Mouse (Mus musculus) kidney, embryonic 14.5 days (tissue): ENCODE measurements around the gene Klre1. TPM values are rescaled to one million over a fixed set of nuclear protein-coding genes. Genes with fewer than 3 reads are reported as not detected.

Experiments
- ATAC-seq: fragments of 200-750 bp; cut with Nextera tagmentation; 2 replicates; pipeline ENCODE4 v1.8.0; 2017; ENCODE audit warnings: moderate number of reproducible peaks, mild to moderate bottlenecking, moderate TSS enrichment, moderate library complexity; ENCODE audit not compliant: low FRiP score, low TSS enrichment
- H3K27ac ChIP-seq: fragments of 300-500 bp; sonication (generic); 2 replicates; pipeline ENCODE4 v1.5.1; 2014; ENCODE audit warnings: low read depth, mild to moderate bottlenecking, low read length, moderate library complexity, mixed read lengths
- H3K27me3 ChIP-seq: fragments of 300-500 bp; sonication (generic); 2 replicates; pipeline ENCODE4 v1.6.1; 2014; ENCODE audit warnings: mild to moderate bottlenecking, low read length; ENCODE audit not compliant: control insufficient read depth, insufficient read depth
- H3K36me3 ChIP-seq: fragments of 300-500 bp; sonication (generic); 2 replicates; pipeline ENCODE4 v1.6.1; 2014; ENCODE audit warnings: low read length, mixed read lengths; ENCODE audit not compliant: control insufficient read depth, insufficient read depth
- H3K4me1 ChIP-seq: fragments of 300-500 bp; sonication (generic); 2 replicates; pipeline ENCODE4 v1.6.1; 2014; ENCODE audit warnings: low read length, mixed read lengths; ENCODE audit not compliant: control insufficient read depth, insufficient read depth
- H3K4me2 ChIP-seq: fragments of 300-500 bp; sonication (generic); replicated peaks from 2 replicates; pipeline ENCODE4 v1.6.1; 2014; ENCODE audit warnings: low read depth, mild to moderate bottlenecking, low read length
- H3K4me3 ChIP-seq: fragments of 300-500 bp; sonication (generic); 2 replicates; pipeline ENCODE4 v1.5.1; 2014; ENCODE audit warnings: mild to moderate bottlenecking, low read length
- H3K9ac ChIP-seq: fragments of 300-500 bp; sonication (generic); 2 replicates; pipeline ENCODE4 v1.6.1; 2014; ENCODE audit warnings: low read depth, mild to moderate bottlenecking, low read length, moderate library complexity
- H3K9me3 ChIP-seq: fragments of 300-500 bp; sonication (generic); 2 replicates; pipeline ENCODE4 v1.6.1; 2016; ENCODE audit warnings: low read length; ENCODE audit not compliant: control insufficient read depth
- WGBS: fragments of 180-500 bp; shearing (Covaris S2); extraction: QIAGEN DNeasy Blood & Tissue Kit; methylation state at CpG from one replicate; pipeline ENCODE4 v1.1.7; 2014; 5-methylcytosine and 5-hydroxymethylcytosine counted together
- polyA plus RNA-seq: library from polyadenylated mRNA; unstranded; fragments of >200 nt; fragmentation: Nextera tagmentation; extraction: Ambion mirVana; gene quantifications from 2 replicates; pipeline ENCODE4 v1.2.1, GENCODE M21; 2014

The Klre1 gene
- polyA plus RNA-seq, 1 experiment from 2014 or later: not detected

DNA sequence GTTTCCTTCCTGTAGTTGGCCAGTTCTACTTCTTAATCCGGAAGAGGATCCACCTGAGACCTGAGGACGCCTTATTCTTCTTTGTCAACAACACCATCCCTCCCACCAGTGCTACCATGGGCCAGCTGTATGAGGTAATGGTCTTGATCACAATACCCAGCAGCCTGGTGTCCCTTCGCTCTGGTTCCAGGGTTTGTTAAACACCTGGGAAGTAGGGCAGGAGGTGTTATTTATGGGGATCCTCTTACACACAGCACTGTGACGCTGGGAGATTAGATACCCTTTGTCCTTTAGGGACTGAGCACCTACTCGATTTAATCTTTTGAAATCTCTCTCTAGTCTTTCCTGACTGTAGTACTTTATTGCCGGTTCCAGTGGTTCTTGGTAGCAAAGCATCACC lies 39.1 kb upstream of the Klre1 start:
- peaks cover 9% of the 10 kb centered on the region; the same call in 1 of the 2 replicates for H3K4me1 ChIP-seq
- no peak for ATAC-seq
- 69% methylated on average over 6 of the region's 6 CpGs for WGBS
- no peaks in the 10 kb centered on the region for H3K27me3 ChIP-seq
- no peak overlapping the region for H3K4me2 ChIP-seq
- H3K36me3 ChIP-seq: peaks cover 38% of the 10 kb centered on the region
- no peak overlapping the region for H3K27ac ChIP-seq
- H3K9ac ChIP-seq: no peak overlapping the region
- no peaks in the 10 kb centered on the region for H3K9me3 ChIP-seq
- no peak overlapping the region for H3K4me3 ChIP-seq

DNA sequence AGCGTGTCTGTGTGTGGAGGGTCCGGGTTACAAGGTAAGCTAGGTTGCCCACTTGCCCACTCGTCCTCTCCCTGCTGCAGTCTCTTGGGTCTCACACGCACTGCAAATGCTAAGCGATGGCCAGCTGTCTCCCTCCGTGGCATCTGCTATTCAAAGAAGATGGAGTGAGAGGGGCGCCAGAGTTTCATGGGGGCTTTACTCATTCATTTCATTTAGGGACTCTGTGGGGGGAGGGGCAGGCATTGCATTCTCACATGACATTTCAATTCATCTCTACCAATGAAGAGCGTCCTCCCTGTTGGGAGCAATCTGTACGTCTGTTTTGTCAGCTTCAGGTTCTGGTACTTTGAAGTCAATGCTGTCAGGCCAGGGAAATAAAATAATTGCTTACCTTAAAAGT lies 35.8 kb upstream of the Klre1 start:
- WGBS: 87% methylated on average over 9 of the region's 9 CpGs
- H3K27me3 ChIP-seq: no peaks in the 10 kb centered on the region
- H3K9ac ChIP-seq: no peak overlapping the region
- no peak overlapping the region for H3K4me2 ChIP-seq
- no peak for ATAC-seq
- no peak overlapping the region for H3K4me3 ChIP-seq
- H3K36me3 ChIP-seq: peaks cover 38% of the 10 kb centered on the region
- H3K9me3 ChIP-seq: no peaks in the 10 kb centered on the region
- H3K4me1 ChIP-seq: no peaks in the 10 kb centered on the region
- no peak overlapping the region for H3K27ac ChIP-seq

DNA sequence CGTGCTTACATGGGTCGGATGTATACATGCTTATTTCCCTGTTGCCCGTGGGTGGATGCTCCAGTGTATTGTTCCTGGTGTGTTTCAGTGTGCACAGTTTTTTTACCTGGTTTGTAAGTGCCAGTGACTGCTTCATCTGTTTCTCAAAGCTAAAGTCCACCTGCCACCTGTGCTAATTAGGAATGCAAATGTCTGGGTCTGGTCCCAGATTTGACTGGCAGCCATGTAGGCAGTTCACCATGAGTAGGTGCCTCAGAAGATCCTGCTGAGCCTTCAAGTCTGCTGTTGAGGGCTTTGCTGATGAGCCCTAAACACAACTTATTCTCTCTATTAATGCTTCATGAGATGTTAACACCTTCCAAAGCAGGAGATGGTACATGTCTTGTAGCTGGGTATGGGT lies 35.2 kb upstream of the Klre1 start:
- Histone ChIP-seq H3K9ac (no peak overlapping the region), H3K27me3 (no peaks in the 10 kb centered on the region), H3K9me3 (no peaks in the 10 kb centered on the region), H3K36me3 (peaks cover 35% of the 10 kb centered on the region), H3K4me2 (no peak overlapping the region), H3K4me3 (no peak overlapping the region), H3K4me1 (no peaks in the 10 kb centered on the region), H3K27ac (no peak overlapping the region)
- WGBS: 86% methylated on average over 3 of the region's 3 CpGs
- no peak for ATAC-seq

DNA sequence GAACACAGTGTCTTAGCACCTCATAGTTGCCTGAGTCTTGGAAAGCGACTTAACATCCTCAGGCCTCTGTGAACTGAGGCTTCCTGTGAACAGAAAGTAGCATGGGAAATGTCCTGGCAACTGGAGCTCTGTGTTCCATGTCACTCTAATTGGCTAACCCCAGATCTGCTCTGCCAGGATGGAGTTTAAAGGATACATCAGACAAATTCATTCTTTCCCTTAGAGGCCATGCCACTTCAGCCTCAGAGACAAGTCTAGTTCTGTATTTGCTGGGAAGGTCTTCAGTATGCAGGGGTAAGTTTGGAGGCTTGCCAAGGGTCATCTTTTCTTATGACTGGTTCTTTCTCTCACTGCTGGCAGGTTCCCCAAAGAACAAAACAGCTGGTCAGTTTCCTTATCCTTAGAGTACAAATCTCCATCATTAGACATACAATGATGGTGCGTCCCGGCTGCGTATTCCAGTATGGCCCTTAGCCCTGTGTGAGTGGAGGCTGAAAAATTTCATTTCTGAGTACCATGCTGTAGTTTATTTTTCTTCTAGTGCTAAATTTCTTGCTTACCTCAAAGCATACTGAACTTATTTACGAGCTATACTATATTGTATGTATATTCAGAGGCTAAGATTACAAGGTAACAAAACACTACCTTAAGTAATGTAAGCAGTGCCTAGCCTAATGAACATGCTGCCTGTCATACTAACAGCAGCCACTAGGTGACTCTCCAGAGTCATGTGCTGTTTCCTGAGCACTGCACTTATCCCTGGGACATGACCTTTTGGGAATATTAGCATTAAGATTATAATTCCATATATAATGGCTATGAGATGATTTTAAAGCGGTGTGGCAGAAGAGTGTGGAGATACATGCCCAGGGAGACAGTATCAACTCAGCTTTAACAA lies 33.7 kb upstream of the Klre1 start:
- Histone ChIP-seq H3K4me1 (no peaks in the 10 kb centered on the region), H3K9ac (no peak overlapping the region), H3K4me2 (no peak overlapping the region), H3K9me3 (no peaks in the 10 kb centered on the region), H3K36me3 (peaks cover 23% of the 10 kb centered on the region), H3K4me3 (no peak overlapping the region), H3K27ac (no peak overlapping the region), H3K27me3 (no peaks in the 10 kb centered on the region)
- 70% methylated on average over 6 of the region's 6 CpGs for WGBS
- ATAC-seq: peak; percentile 79; the same call in 1 of the 2 replicates

DNA sequence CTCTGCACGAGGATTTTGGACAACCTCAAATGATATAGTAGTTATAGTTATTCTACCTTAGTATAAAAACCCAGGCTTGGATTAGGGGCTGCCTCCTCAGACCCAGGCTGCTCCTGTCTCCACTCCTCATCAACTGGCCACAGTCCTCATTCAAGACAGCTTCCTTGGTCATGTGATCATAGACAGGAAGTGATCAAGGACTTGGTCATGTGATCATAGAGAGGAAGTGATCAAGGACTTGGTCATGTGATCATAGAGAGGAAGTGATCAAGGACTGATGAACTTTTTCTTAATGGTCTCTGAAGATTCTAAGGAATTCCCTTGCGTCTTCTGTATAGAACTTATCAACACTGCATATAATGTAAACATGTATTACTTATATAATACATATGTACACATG lies 30.4 kb upstream of the Klre1 start:
- H3K27ac ChIP-seq: no peak overlapping the region
- H3K4me2 ChIP-seq: no peak overlapping the region
- 87% methylated on average over 2 of the region's 2 CpGs for WGBS
- H3K9me3 ChIP-seq: no peaks in the 10 kb centered on the region
- no peak overlapping the region for H3K9ac ChIP-seq
- no peak for ATAC-seq
- no peaks in the 10 kb centered on the region for H3K4me1 ChIP-seq
- H3K4me3 ChIP-seq: no peak overlapping the region
- no peaks in the 10 kb centered on the region; the same call in 1 of the 2 replicates for H3K36me3 ChIP-seq
- H3K27me3 ChIP-seq: no peaks in the 10 kb centered on the region

DNA sequence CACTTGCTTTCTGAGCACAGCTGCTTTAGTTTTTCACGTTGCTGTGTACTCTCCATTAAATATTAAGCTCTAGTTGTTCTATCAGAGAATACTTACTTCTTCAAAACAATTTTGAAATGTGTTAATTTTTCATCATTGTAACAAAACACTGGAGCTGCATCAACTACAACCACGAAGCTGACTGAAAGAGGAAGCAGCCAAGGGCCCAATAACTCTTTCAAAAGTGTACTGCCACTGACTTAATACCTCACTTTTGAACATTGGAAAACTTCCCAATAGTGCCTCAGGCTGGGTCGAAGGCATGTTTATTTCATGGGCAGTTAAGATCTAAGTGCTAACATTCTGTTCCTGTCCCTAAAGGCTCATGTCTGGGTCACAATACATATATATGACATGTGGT lies 29.7 kb upstream of the Klre1 start:
- Histone ChIP-seq H3K4me2 (no peak overlapping the region), H3K27ac (no peak overlapping the region), H3K36me3 (no peaks in the 10 kb centered on the region), H3K4me3 (no peak overlapping the region), H3K9ac (no peak overlapping the region), H3K9me3 (no peaks in the 10 kb centered on the region), H3K4me1 (no peaks in the 10 kb centered on the region), H3K27me3 (no peaks in the 10 kb centered on the region)
- WGBS: 67% methylated on average over 3 of the region's 3 CpGs
- ATAC-seq: no peak

DNA sequence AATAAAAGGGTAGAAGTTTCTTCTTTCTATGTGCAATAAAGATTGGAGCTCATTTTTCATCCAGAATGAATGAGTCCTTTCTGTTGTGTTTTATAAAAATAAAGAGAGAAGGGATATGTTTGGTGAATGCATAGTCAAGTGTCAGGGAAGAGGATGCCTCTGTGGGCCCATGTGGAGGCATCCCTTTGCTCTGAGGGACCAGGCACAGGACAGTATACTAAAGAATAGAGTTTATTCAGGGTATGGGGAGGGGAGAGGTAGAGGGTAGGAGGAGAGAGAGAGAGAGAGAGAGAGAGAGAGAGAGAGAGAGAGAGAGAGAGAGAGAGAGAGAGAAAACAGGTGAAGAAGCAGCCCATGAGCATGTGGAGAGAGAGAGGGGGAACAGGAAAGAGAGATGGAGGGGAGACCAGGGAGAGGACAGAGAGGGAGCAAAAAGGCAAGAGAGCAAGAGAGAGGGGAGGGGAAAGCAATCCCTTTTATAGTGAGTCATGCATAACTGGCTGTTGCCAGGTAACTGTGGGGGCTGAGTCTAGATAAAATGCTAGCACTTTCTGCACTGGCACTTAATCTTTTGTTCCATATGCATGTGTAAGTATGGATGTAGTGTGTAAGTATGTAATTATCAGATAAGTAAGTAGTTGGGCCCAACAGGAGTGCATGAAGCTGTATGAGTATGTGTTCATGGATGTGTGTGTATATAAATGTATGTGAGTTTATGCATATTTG lies 20.2 kb upstream of the Klre1 start:
- H3K36me3 ChIP-seq: no peaks in the 10 kb centered on the region
- no peak overlapping the region for H3K27ac ChIP-seq
- no peaks in the 10 kb centered on the region for H3K9me3 ChIP-seq
- peak; percentile 71; the same call in 1 of the 2 replicates for ATAC-seq
- H3K9ac ChIP-seq: no peak overlapping the region
- no peaks in the 10 kb centered on the region for H3K27me3 ChIP-seq
- H3K4me1 ChIP-seq: 0 out of 2 replicates have a peak, but pooled peaks cover 4% of the 10 kb centered on the region
- no peak overlapping the region for H3K4me2 ChIP-seq
- H3K4me3 ChIP-seq: no peak overlapping the region

DNA sequence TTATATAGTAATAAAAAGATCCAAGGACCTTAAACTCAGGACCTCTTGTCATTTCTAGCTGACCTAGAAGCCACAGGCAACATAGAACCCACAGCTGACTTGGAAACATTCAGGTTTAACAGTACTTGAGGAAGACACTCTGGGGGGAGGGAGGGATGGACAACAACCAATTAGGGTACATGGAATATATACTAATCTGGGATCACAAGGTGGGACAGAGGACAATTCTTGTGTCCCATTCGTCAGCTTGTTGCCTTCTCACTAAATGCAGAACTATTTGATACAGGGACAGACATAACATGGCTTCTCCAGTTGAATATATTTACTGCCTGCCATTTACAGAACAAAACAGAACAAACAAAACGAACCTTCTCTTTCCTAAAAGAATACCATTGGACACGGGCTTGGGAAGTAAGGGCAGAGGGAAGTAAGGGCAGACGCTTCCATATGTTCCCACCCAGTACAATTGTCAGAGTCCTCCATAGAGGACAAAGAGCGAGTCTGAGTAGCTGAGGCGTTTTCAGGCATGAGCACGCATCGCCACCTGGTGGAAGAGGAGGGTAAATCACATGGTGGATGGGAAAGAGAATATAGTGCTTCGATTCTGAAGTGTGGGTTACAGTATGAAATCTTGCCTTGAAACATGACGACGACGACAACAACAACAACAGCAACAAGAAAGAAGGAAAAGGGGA lies 18.6 kb upstream of the Klre1 start:
- H3K27ac ChIP-seq: no peak overlapping the region
- WGBS: 17% methylated on average over 12 of the region's 12 CpGs
- no peaks in the 10 kb centered on the region for H3K9me3 ChIP-seq

More for the DNA sequence above, 18.6 kb upstream of the Klre1 start:
- Histone ChIP-seq H3K9ac (no peak overlapping the region), H3K4me2 (no peak overlapping the region), H3K4me1 (0 out of 2 replicates have a peak, but pooled peaks cover 4% of the 10 kb centered on the region), H3K36me3 (no peaks in the 10 kb centered on the region), H3K27me3 (no peaks in the 10 kb centered on the region), H3K4me3 (no peak overlapping the region)
- ATAC-seq: peak; percentile 86
